In the genomic region with DNA sequence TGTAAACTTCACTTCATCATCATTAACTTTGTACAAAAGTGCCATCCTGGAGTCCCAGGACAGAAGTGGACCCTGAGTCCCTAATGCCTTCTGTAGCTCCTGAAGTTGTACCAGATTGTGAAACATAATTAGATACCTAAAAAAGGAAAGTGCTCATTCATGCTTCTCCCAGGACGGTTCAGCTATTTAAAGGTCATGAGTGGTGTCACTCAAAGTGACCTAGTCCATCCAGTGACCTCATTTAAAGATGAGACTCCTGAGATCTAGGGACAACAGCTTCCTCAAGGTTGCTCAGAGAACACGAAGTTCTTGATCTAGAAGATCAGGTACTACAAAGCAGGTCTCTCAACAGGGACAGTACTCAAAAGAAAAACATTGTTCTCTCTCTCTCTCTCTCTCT, we compare ENCODE assay signal across 21 mouse cellular contexts. TPM values are rescaled to one million over a fixed set of nuclear protein-coding genes. Genes with fewer than 3 reads are reported as not detected.
DNase-seq lines count a peak whose midpoint lies in the region; ATAC-seq lines count a peak whose summit lies in the region.
"Had no signal": no experiment of that assay in that cellular context is flagged by ENCODE, and none has a peak within 500 bp of the region (broad histone marks: within the 10 kb centered on the region; RNA-seq: fewer than 3 reads in every experiment).

No protein-coding gene starts in this region.

- no peak overlapping the region for H3K4me3 ChIP-seq in heart, embryonic 12.5 days
- H3K4me3 ChIP-seq in midbrain, embryonic 11.5 days (ENCODE audit: low read depth, low read length), result no peak overlapping the region
- H3K4me3 ChIP-seq in midbrain, embryonic 14.5 days (replicated peaks; ENCODE audit: low read depth, low read length), result no peak overlapping the region

- no peak overlapping the region for H3K4me2 ChIP-seq in heart, embryonic 12.5 days
- H3K4me2 ChIP-seq in midbrain, embryonic 11.5 days, result no peak overlapping the region
- no peak overlapping the region for H3K4me2 ChIP-seq in midbrain, embryonic 14.5 days (ENCODE audit: low read length)

- no peak overlapping the region for H3K9ac ChIP-seq in heart, embryonic 12.5 days
- no peak overlapping the region for H3K9ac ChIP-seq in midbrain, embryonic 11.5 days (ENCODE audit: low read length)
- no peak overlapping the region for H3K9ac ChIP-seq in midbrain, embryonic 14.5 days (replicated peaks; ENCODE audit: low read length)

- no peaks in the 10 kb centered on the region for H3K27me3 ChIP-seq in heart, embryonic 12.5 days (replicated peaks)
- H3K27me3 ChIP-seq in midbrain, embryonic 11.5 days (ENCODE audit: control insufficient read depth, insufficient read depth, low read length), result no peaks in the 10 kb centered on the region
- no peaks in the 10 kb centered on the region for H3K27me3 ChIP-seq in midbrain, embryonic 14.5 days (ENCODE audit: control insufficient read depth, insufficient read depth, low read length)
- H3K27me3 ChIP-seq: CH12.LX, Patski had no signal

- ATAC-seq in heart, embryonic 12.5 days (ENCODE audit: insufficient number of reproducible peaks, low FRiP score), result no peak
- no peak for ATAC-seq in midbrain, embryonic 11.5 days (ENCODE audit: low FRiP score)
- no peak for ATAC-seq in midbrain, embryonic 14.5 days (ENCODE audit: low FRiP score, low TSS enrichment)
- 0 out of 2 replicates have a peak, but pooled peaks have one; percentile 55 for ATAC-seq in monocyte, adult 5-6 weeks (replicated peaks; ENCODE audit: insufficient number of reproducible peaks, low FRiP score, low TSS enrichment, poor library complexity, severe bottlenecking)
- ATAC-seq: activated CD4-positive, CD25-positive, alpha-beta regulatory T cell, adult 4 months; CD4-positive, CD25-positive, alpha-beta regulatory T cell, adult 4 months; Patski had no signal

- H3K27ac ChIP-seq in heart, embryonic 12.5 days (ENCODE audit: poor library complexity, severe bottlenecking), result no peak overlapping the region
- no peak overlapping the region for H3K27ac ChIP-seq in midbrain, embryonic 11.5 days (ENCODE audit: low read depth, low read length)
- no peak overlapping the region for H3K27ac ChIP-seq in midbrain, embryonic 14.5 days (replicated peaks; ENCODE audit: low read depth, low read length)

- H3K36me3 ChIP-seq in heart, embryonic 12.5 days, result no peaks in the 10 kb centered on the region
- no peaks in the 10 kb centered on the region for H3K36me3 ChIP-seq in midbrain, embryonic 11.5 days (ENCODE audit: control insufficient read depth, insufficient read depth, low read length)
- H3K36me3 ChIP-seq in midbrain, embryonic 14.5 days (ENCODE audit: control insufficient read depth, insufficient read depth, low read length), result no peaks in the 10 kb centered on the region
- H3K36me3 ChIP-seq: G1E had no signal

- WGBS in heart, embryonic 12.5 days, result 35% methylated on average over 2 of the region's 2 CpGs
- WGBS in midbrain, embryonic 11.5 days, result 72% methylated on average over 2 of the region's 2 CpGs
- 73% methylated on average over 2 of the region's 2 CpGs for WGBS in midbrain, embryonic 14.5 days

- H3K9me3 ChIP-seq in heart, embryonic 12.5 days (replicated peaks), result no peaks in the 10 kb centered on the region; the same call in 1 of the 2 replicates
- no peaks in the 10 kb centered on the region for H3K9me3 ChIP-seq in midbrain, embryonic 11.5 days (ENCODE audit: control insufficient read depth, low read length)
- no peaks in the 10 kb centered on the region for H3K9me3 ChIP-seq in midbrain, embryonic 14.5 days (ENCODE audit: control insufficient read depth, low read length)
- H3K9me3 ChIP-seq: G1E had no signal

- DNase-seq in heart, adult 11 months, result peak; percentile 76
- peak; percentile 53 for DNase-seq in midbrain, embryonic 11.5 days (ENCODE audit: low spot score, missing footprints)
- DNase-seq in midbrain, embryonic 14.5 days, result no peak
- no peak for DNase-seq in cerebellum, postnatal 14 days
- DNase-seq: adrenal gland, adult 2 months; adrenal gland, adult 8-10 months; adrenal gland, postnatal 10 days; adrenal gland, postnatal 14 days; adrenal gland, postnatal 25 days; adrenal gland, postnatal 36 days; B cell, adult 2 months; cerebellum, adult 11 months; cerebellum, adult 11-12 months; cerebellum, adult 18-20 months had no signal

- H3K4me1 ChIP-seq in heart, embryonic 12.5 days (replicated peaks), result peaks cover 12% of the 10 kb centered on the region
- no peaks in the 10 kb centered on the region for H3K4me1 ChIP-seq in midbrain, embryonic 11.5 days (ENCODE audit: control insufficient read depth, insufficient read depth, low read length)
- H3K4me1 ChIP-seq in midbrain, embryonic 14.5 days (ENCODE audit: control insufficient read depth, insufficient read depth, low read length), result no peaks in the 10 kb centered on the region

RNA-seq across cellular contexts. Expression of gene Tlnrd1, which starts 20.6 kb away (rescaled TPM):
- polyA plus RNA-seq in heart, embryonic 12.5 days (2016; fragmentation: Nextera tagmentation; extraction: Ambion mirVana), result 21.2 and 22.6 TPM in 2 replicates
- 13.1 and 16.8 TPM in 2 replicates for polyA plus RNA-seq in midbrain, embryonic 11.5 days (2014; fragmentation: Nextera tagmentation; extraction: Ambion mirVana)
- 9.2 and 11.1 TPM in 2 replicates for polyA plus RNA-seq in midbrain, embryonic 14.5 days (2014; fragmentation: Nextera tagmentation; extraction: Ambion mirVana)
- total RNA-seq in monocyte, adult 5-6 weeks (2017), result 10.3 to 11.2 TPM (median 10.5 TPM) in 3 replicates

RNA-seq across cellular contexts. Expression of gene Mesd, which starts 20.7 kb away (rescaled TPM):
- 101 and 107 TPM in 2 replicates for polyA plus RNA-seq in heart, embryonic 12.5 days (2016; fragmentation: Nextera tagmentation; extraction: Ambion mirVana)
- polyA plus RNA-seq in midbrain, embryonic 11.5 days (2014; fragmentation: Nextera tagmentation; extraction: Ambion mirVana), result 80.3 and 84.4 TPM in 2 replicates
- 41.0 and 50.6 TPM in 2 replicates for polyA plus RNA-seq in midbrain, embryonic 14.5 days (2014; fragmentation: Nextera tagmentation; extraction: Ambion mirVana)
- 14.4 to 59.0 TPM (median 46.0 TPM) in 3 replicates for total RNA-seq in monocyte, adult 5-6 weeks (2017)

Comparison
In these comparisons a context has a peak if more than half of its experiments do, and no peak if none do; other contexts are left out.
1. DNase-seq: peak in heart, adult 11 months (single experiment) and midbrain, embryonic 11.5 days (single experiment); none in midbrain, embryonic 14.5 days (single experiment) and cerebellum, postnatal 14 days (0 of 2).